Mouse (Mus musculus): Measurements from ENCODE around the gene Kif5c. TPM values are rescaled to one million over a fixed set of nuclear protein-coding genes. Genes with fewer than 3 reads are reported as not detected.
A peak's percentile ranks its signal among the peaks of the same experiment; 100 is the strongest.

The Kif5c gene
- polyA plus RNA-seq, 1 experiment, result 0.65 TPM

- H3K4me1 ChIP-seq (ENCODE audit: control insufficient read depth, insufficient read depth, insufficient read length, low read length), result no peaks in the 10 kb centered on the region; the same call in 1 of the 2 replicates
- H3K27ac ChIP-seq (ENCODE audit: insufficient read depth, low read depth, low read length), result no peak overlapping the region
- no peaks in the 10 kb centered on the region for H3K27me3 ChIP-seq (ENCODE audit: control insufficient read depth, insufficient read depth, low read length)
- TF ChIP-seq CTCF (IDR thresholded peaks at IDR 0.05; ENCODE audit: extremely low read depth, insufficient read length, insufficient replicate concordance, low read depth, low read length) (no peak), POLR2A (IDR thresholded peaks at IDR 0.05; ENCODE audit: low read depth, low read length) (no peak)
- no peak overlapping the region for H3K4me3 ChIP-seq (ENCODE audit: low read depth, low read length)
- H3K36me3 ChIP-seq (ENCODE audit: control insufficient read depth, insufficient read depth, low read length), result no peaks in the 10 kb centered on the region
- WGBS, result 88% methylated on average over 11 of the region's 11 CpGs
These were observed 186.8 kb downstream of the Kif5c start for GRCm38 (mm10) chr2:49805736-49806371.

- no peak for TF ChIP-seq CTCF (IDR thresholded peaks at IDR 0.05; ENCODE audit: extremely low read depth, insufficient read length, insufficient replicate concordance, low read depth, low read length)
- TF ChIP-seq POLR2A (IDR thresholded peaks at IDR 0.05; ENCODE audit: low read depth, low read length), result no peak
- no peak overlapping the region for H3K27ac ChIP-seq (ENCODE audit: insufficient read depth, low read depth, low read length)
These were observed 190.4 kb downstream of the Kif5c start for GRCm38 (mm10) chr2:49809496-49809895.

GRCm38 (mm10) chr2:49811420-49811819 lies 192.3 kb downstream of the Kif5c start:
- H3K4me3 ChIP-seq (ENCODE audit: low read depth, low read length), result peak overlapping the region; percentile 35
- no peaks in the 10 kb centered on the region for H3K27me3 ChIP-seq (ENCODE audit: control insufficient read depth, insufficient read depth, low read length)
- 12% methylated on average over 11 of the region's 11 CpGs for WGBS
- peaks cover 12% of the 10 kb centered on the region; the same call in 1 of the 2 replicates for H3K4me1 ChIP-seq (ENCODE audit: control insufficient read depth, insufficient read depth, insufficient read length, low read length)
- H3K36me3 ChIP-seq (ENCODE audit: control insufficient read depth, insufficient read depth, low read length), result no peaks in the 10 kb centered on the region
- TF ChIP-seq POLR2A (IDR thresholded peaks at IDR 0.05; ENCODE audit: low read depth, low read length) (no peak), CTCF (IDR thresholded peaks at IDR 0.05; ENCODE audit: extremely low read depth, insufficient read length, insufficient replicate concordance, low read depth, low read length) (no peak)
- H3K27ac ChIP-seq (ENCODE audit: insufficient read depth, low read depth, low read length), result peak overlapping the region; percentile 37; the same call in 1 of the 2 replicates

More at GRCm38 (mm10) chr2:49809496-49809895, 190.4 kb downstream of the Kif5c start:
- Histone ChIP-seq H3K4me3 (ENCODE audit: low read depth, low read length) (no peak overlapping the region), H3K27me3 (ENCODE audit: control insufficient read depth, insufficient read depth, low read length) (no peaks in the 10 kb centered on the region), H3K36me3 (ENCODE audit: control insufficient read depth, insufficient read depth, low read length) (no peaks in the 10 kb centered on the region), H3K4me1 (ENCODE audit: control insufficient read depth, insufficient read depth, insufficient read length, low read length) (peaks cover 12% of the 10 kb centered on the region)
- WGBS, result 75% methylated on average over 6 of the region's 6 CpGs

- Histone ChIP-seq H3K36me3 (ENCODE audit: control insufficient read depth, insufficient read depth, low read length) (no peaks in the 10 kb centered on the region), H3K4me1 (ENCODE audit: control insufficient read depth, insufficient read depth, insufficient read length, low read length) (peaks cover 12% of the 10 kb centered on the region; the same call in 1 of the 2 replicates), H3K27ac (ENCODE audit: insufficient read depth, low read depth, low read length) (peak overlapping the region; percentile 37; the same call in 1 of the 2 replicates), H3K27me3 (ENCODE audit: control insufficient read depth, insufficient read depth, low read length) (no peaks in the 10 kb centered on the region), H3K4me3 (ENCODE audit: low read depth, low read length) (peak overlapping the region; percentile 35)
- TF ChIP-seq POLR2A (IDR thresholded peaks at IDR 0.05; ENCODE audit: low read depth, low read length), result no peak
- no peak for TF ChIP-seq CTCF (IDR thresholded peaks at IDR 0.05; ENCODE audit: extremely low read depth, insufficient read length, insufficient replicate concordance, low read depth, low read length)
- WGBS, result 8% methylated on average over 4 of the region's 4 CpGs
These were observed 192.8 kb downstream of the Kif5c start for GRCm38 (mm10) chr2:49811871-49812363.

GRCm38 (mm10) chr2:49813151-49813550 lies 194.1 kb downstream of the Kif5c start:
- no peaks in the 10 kb centered on the region for H3K27me3 ChIP-seq (ENCODE audit: control insufficient read depth, insufficient read depth, low read length)
- TF ChIP-seq POLR2A (IDR thresholded peaks at IDR 0.05; ENCODE audit: low read depth, low read length) (no peak), CTCF (IDR thresholded peaks at IDR 0.05; ENCODE audit: extremely low read depth, insufficient read length, insufficient replicate concordance, low read depth, low read length) (no peak)
- 68% methylated on average over 4 of the region's 4 CpGs for WGBS
- H3K4me3 ChIP-seq (ENCODE audit: low read depth, low read length), result no peak overlapping the region
- no peaks in the 10 kb centered on the region for H3K36me3 ChIP-seq (ENCODE audit: control insufficient read depth, insufficient read depth, low read length)
- H3K4me1 ChIP-seq (ENCODE audit: control insufficient read depth, insufficient read depth, insufficient read length, low read length), result peaks cover 12% of the 10 kb centered on the region; the same call in 1 of the 2 replicates
- no peak overlapping the region for H3K27ac ChIP-seq (ENCODE audit: insufficient read depth, low read depth, low read length)

- TF ChIP-seq POLR2A (IDR thresholded peaks at IDR 0.05; ENCODE audit: low read depth, low read length), result no peak
- no peak for TF ChIP-seq CTCF (IDR thresholded peaks at IDR 0.05; ENCODE audit: extremely low read depth, insufficient read length, insufficient replicate concordance, low read depth, low read length)
- Histone ChIP-seq H3K4me1 (ENCODE audit: control insufficient read depth, insufficient read depth, insufficient read length, low read length) (peaks cover 12% of the 10 kb centered on the region; the same call in 1 of the 2 replicates), H3K4me3 (ENCODE audit: low read depth, low read length) (no peak overlapping the region), H3K36me3 (ENCODE audit: control insufficient read depth, insufficient read depth, low read length) (no peaks in the 10 kb centered on the region), H3K27ac (ENCODE audit: insufficient read depth, low read depth, low read length) (no peak overlapping the region), H3K27me3 (ENCODE audit: control insufficient read depth, insufficient read depth, low read length) (no peaks in the 10 kb centered on the region)
- WGBS, result 16% methylated on average over 6 of the region's 6 CpGs
These were observed 194.9 kb downstream of the Kif5c start for GRCm38 (mm10) chr2:49814011-49814410.

- H3K27ac ChIP-seq (ENCODE audit: insufficient read depth, low read depth, low read length), result no peak overlapping the region
- 22% methylated on average over 3 of the region's 3 CpGs for WGBS
- H3K4me1 ChIP-seq (ENCODE audit: control insufficient read depth, insufficient read depth, insufficient read length, low read length), result peaks cover 12% of the 10 kb centered on the region; the same call in 1 of the 2 replicates
- TF ChIP-seq CTCF (IDR thresholded peaks at IDR 0.05; ENCODE audit: extremely low read depth, insufficient read length, insufficient replicate concordance, low read depth, low read length) (no peak), POLR2A (IDR thresholded peaks at IDR 0.05; ENCODE audit: low read depth, low read length) (no peak)
- no peaks in the 10 kb centered on the region for H3K36me3 ChIP-seq (ENCODE audit: control insufficient read depth, insufficient read depth, low read length)
- no peaks in the 10 kb centered on the region for H3K27me3 ChIP-seq (ENCODE audit: control insufficient read depth, insufficient read depth, low read length)
- H3K4me3 ChIP-seq (ENCODE audit: low read depth, low read length), result no peak overlapping the region
These were observed 196.7 kb downstream of the Kif5c start for GRCm38 (mm10) chr2:49815696-49816320.
